16 mouse cellular contexts compared by ENCODE assay signal in the genomic region with DNA sequence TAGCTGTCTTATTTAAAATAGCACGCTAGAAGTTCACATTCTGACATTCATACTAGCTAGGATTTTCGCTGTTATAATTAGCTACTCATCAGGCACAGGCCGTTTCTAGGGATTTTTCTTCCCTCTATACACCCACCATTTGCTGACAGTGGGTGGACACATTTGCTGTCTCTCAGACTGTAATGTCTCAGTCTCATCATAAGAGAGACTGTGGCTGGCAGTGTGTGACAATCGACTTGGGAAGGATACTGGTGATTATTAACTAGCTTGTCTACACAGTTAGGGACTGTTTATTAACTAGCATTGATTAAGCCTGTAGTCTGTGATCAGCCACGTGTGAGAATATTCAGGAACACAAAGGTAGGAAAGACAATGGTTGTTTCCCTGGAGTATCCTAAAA.
A peak's percentile ranks its signal among the peaks of the same experiment; 100 is the strongest.
DNase-seq lines count a peak whose midpoint lies in the region; ATAC-seq and TF ChIP-seq lines count a peak whose summit lies in the region.
"Had no signal": no experiment of that assay in that cellular context is flagged by ENCODE, and none has a peak within 500 bp of the region (broad histone marks: within the 10 kb centered on the region; RNA-seq: fewer than 3 reads in every experiment).

No protein-coding gene starts in this region.

- peak; percentile 20; the same call in 1 of the 2 replicates for ATAC-seq in forebrain, embryonic 16.5 days
- ATAC-seq in kidney, embryonic 15.5 days (replicated peaks; ENCODE audit: low FRiP score), result peak; percentile 84
- ATAC-seq in midbrain, embryonic 11.5 days (ENCODE audit: low FRiP score), result no peak
- ATAC-seq in midbrain, embryonic 15.5 days (replicated peaks), result no peak
- ATAC-seq in midbrain, postnatal 0 days (ENCODE audit: low FRiP score), result 0 out of 2 replicates have a peak, but pooled peaks have one; percentile 3
- ATAC-seq: intestine, postnatal 0 days had no signal

- no peaks in the 10 kb centered on the region for H3K36me3 ChIP-seq in forebrain, embryonic 16.5 days (ENCODE audit: control insufficient read depth, insufficient read depth)
- H3K36me3 ChIP-seq in forebrain, embryonic 10.5 days (replicated peaks), result no peaks in the 10 kb centered on the region
- H3K36me3 ChIP-seq in kidney, embryonic 15.5 days, result no peaks in the 10 kb centered on the region
- H3K36me3 ChIP-seq in midbrain, embryonic 11.5 days (ENCODE audit: control insufficient read depth, insufficient read depth, low read length), result no peaks in the 10 kb centered on the region
- no peaks in the 10 kb centered on the region for H3K36me3 ChIP-seq in midbrain, embryonic 15.5 days (replicated peaks)
- H3K36me3 ChIP-seq in midbrain, postnatal 0 days (ENCODE audit: insufficient read depth, low read length), result no peaks in the 10 kb centered on the region
- H3K36me3 ChIP-seq: heart, embryonic 12.5 days; limb, embryonic 10.5 days had no signal

- H3K9ac ChIP-seq in forebrain, embryonic 16.5 days (replicated peaks; ENCODE audit: low read depth, low read length), result no peak overlapping the region
- no peak overlapping the region for H3K9ac ChIP-seq in kidney, embryonic 15.5 days
- H3K9ac ChIP-seq in midbrain, embryonic 11.5 days (ENCODE audit: low read length), result no peak overlapping the region
- H3K9ac ChIP-seq in midbrain, embryonic 15.5 days, result no peak overlapping the region
- no peak overlapping the region for H3K9ac ChIP-seq in midbrain, postnatal 0 days (replicated peaks; ENCODE audit: low read length, poor library complexity, severe bottlenecking)
- H3K9ac ChIP-seq: heart, embryonic 12.5 days; lung, embryonic 14.5 days had no signal

- no peaks in the 10 kb centered on the region for H3K27me3 ChIP-seq in forebrain, embryonic 16.5 days (replicated peaks; ENCODE audit: control insufficient read depth, insufficient read depth, low read length)
- no peaks in the 10 kb centered on the region for H3K27me3 ChIP-seq in forebrain, embryonic 10.5 days (ENCODE audit: poor library complexity, severe bottlenecking)
- H3K27me3 ChIP-seq in kidney, embryonic 15.5 days, result no peaks in the 10 kb centered on the region
- no peaks in the 10 kb centered on the region for H3K27me3 ChIP-seq in midbrain, embryonic 11.5 days (ENCODE audit: control insufficient read depth, insufficient read depth, low read length)
- H3K27me3 ChIP-seq in midbrain, embryonic 15.5 days (replicated peaks), result no peaks in the 10 kb centered on the region
- H3K27me3 ChIP-seq in midbrain, postnatal 0 days (ENCODE audit: insufficient read depth, low read length), result no peaks in the 10 kb centered on the region
- H3K27me3 ChIP-seq: heart, embryonic 12.5 days had no signal

- no peak overlapping the region for H3K4me3 ChIP-seq in forebrain, embryonic 16.5 days (replicated peaks; ENCODE audit: low read length)
- H3K4me3 ChIP-seq in forebrain, embryonic 10.5 days, result no peak overlapping the region
- no peak overlapping the region for H3K4me3 ChIP-seq in kidney, embryonic 15.5 days (replicated peaks)
- no peak overlapping the region for H3K4me3 ChIP-seq in midbrain, embryonic 11.5 days (ENCODE audit: low read depth, low read length)
- H3K4me3 ChIP-seq in midbrain, embryonic 15.5 days, result no peak overlapping the region
- H3K4me3 ChIP-seq in midbrain, postnatal 0 days (ENCODE audit: low read depth, low read length), result no peak overlapping the region
- H3K4me3 ChIP-seq: heart, embryonic 12.5 days; limb, embryonic 10.5 days had no signal

- no peaks in the 10 kb centered on the region for H3K9me3 ChIP-seq in forebrain, embryonic 16.5 days (ENCODE audit: control insufficient read depth, low read length)
- no peaks in the 10 kb centered on the region for H3K9me3 ChIP-seq in forebrain, embryonic 10.5 days
- no peaks in the 10 kb centered on the region for H3K9me3 ChIP-seq in kidney, embryonic 15.5 days (replicated peaks)
- no peaks in the 10 kb centered on the region for H3K9me3 ChIP-seq in midbrain, embryonic 11.5 days (ENCODE audit: control insufficient read depth, low read length)
- no peaks in the 10 kb centered on the region for H3K9me3 ChIP-seq in midbrain, embryonic 15.5 days
- H3K9me3 ChIP-seq in midbrain, postnatal 0 days (ENCODE audit: low read length), result no peaks in the 10 kb centered on the region
- H3K9me3 ChIP-seq: heart, embryonic 12.5 days; limb, embryonic 10.5 days had no signal

- H3K4me2 ChIP-seq in forebrain, embryonic 16.5 days (ENCODE audit: low read length), result no peak overlapping the region
- no peak overlapping the region for H3K4me2 ChIP-seq in kidney, embryonic 15.5 days
- no peak overlapping the region for H3K4me2 ChIP-seq in midbrain, embryonic 11.5 days
- no peak overlapping the region for H3K4me2 ChIP-seq in midbrain, embryonic 15.5 days
- no peak overlapping the region for H3K4me2 ChIP-seq in midbrain, postnatal 0 days (ENCODE audit: low read depth, low read length, poor library complexity, severe bottlenecking)
- H3K4me2 ChIP-seq: heart, embryonic 12.5 days; lung, embryonic 14.5 days had no signal

- WGBS in forebrain, embryonic 16.5 days, result 51% methylated on average over 5 of the region's 5 CpGs
- 84% methylated on average over 5 of the region's 5 CpGs for WGBS in forebrain, embryonic 10.5 days
- 72% methylated on average over 5 of the region's 5 CpGs for WGBS in kidney, embryonic 15.5 days
- WGBS in midbrain, embryonic 11.5 days, result 83% methylated on average over 5 of the region's 5 CpGs
- 74% methylated on average over 5 of the region's 5 CpGs for WGBS in midbrain, embryonic 15.5 days
- WGBS in midbrain, postnatal 0 days, result 75% methylated on average over 5 of the region's 5 CpGs

- H3K27ac ChIP-seq in forebrain, embryonic 16.5 days (ENCODE audit: low read length), result no peak overlapping the region
- H3K27ac ChIP-seq in forebrain, embryonic 10.5 days, result no peak overlapping the region
- H3K27ac ChIP-seq in kidney, embryonic 15.5 days, result no peak overlapping the region
- no peak overlapping the region for H3K27ac ChIP-seq in midbrain, embryonic 11.5 days (ENCODE audit: low read depth, low read length)
- H3K27ac ChIP-seq in midbrain, embryonic 15.5 days, result no peak overlapping the region
- no peak overlapping the region for H3K27ac ChIP-seq in midbrain, postnatal 0 days (ENCODE audit: low read depth, low read length)
- H3K27ac ChIP-seq: limb, embryonic 10.5 days had no signal

- peaks cover 7% of the 10 kb centered on the region for H3K4me1 ChIP-seq in forebrain, embryonic 16.5 days (replicated peaks; ENCODE audit: control insufficient read depth, insufficient read depth, low read length)
- no peaks in the 10 kb centered on the region for H3K4me1 ChIP-seq in forebrain, embryonic 10.5 days
- H3K4me1 ChIP-seq in kidney, embryonic 15.5 days, result peaks cover 12% of the 10 kb centered on the region
- H3K4me1 ChIP-seq in midbrain, embryonic 11.5 days (ENCODE audit: control insufficient read depth, insufficient read depth, low read length), result peaks cover 3% of the 10 kb centered on the region
- peaks cover 11% of the 10 kb centered on the region; the same call in 1 of the 2 replicates for H3K4me1 ChIP-seq in midbrain, embryonic 15.5 days
- H3K4me1 ChIP-seq in midbrain, postnatal 0 days (ENCODE audit: insufficient read depth, low read length), result no peaks in the 10 kb centered on the region
- H3K4me1 ChIP-seq: heart, embryonic 12.5 days; limb, embryonic 10.5 days had no signal

- DNase-seq in forebrain, embryonic 10.5 days (ENCODE audit: extremely low spot score, low spot score), result no peak
- DNase-seq in kidney, adult 18-20 months, result no peak
- peak; percentile 21 for DNase-seq in midbrain, embryonic 11.5 days (ENCODE audit: low spot score, missing footprints)
- DNase-seq in midbrain, postnatal 0 days (ENCODE audit: low spot score), result no peak
- no peak for DNase-seq in adrenal gland, postnatal 25 days
- DNase-seq: adrenal gland, postnatal 36 days; gastrocnemius, postnatal 36 days; heart, postnatal 36 days; lung, embryonic 14.5 days; retina, postnatal 1 day had no signal

- TF ChIP-seq CTCF in midbrain, postnatal 0 days (IDR thresholded peaks at IDR 0.05), result no peak

Comparison
In these comparisons a context has a peak if more than half of its experiments do, and no peak if none do; other contexts are left out.
1. ATAC-seq: peak in forebrain, embryonic 16.5 days (single experiment), kidney, embryonic 15.5 days (single experiment) and midbrain, postnatal 0 days (single experiment); none in midbrain, embryonic 11.5 days (single experiment) and midbrain, embryonic 15.5 days (single experiment).